In genomic region chr17:35879245-35880057, GRCm38 (mm10) we compare ENCODE assay signal across 8 mouse cellular contexts. TPM values are rescaled to one million over a fixed set of nuclear protein-coding genes. Genes with fewer than 3 reads are reported as not detected.
DNase-seq lines count a peak whose midpoint lies in the region; ATAC-seq and TF ChIP-seq lines count a peak whose summit lies in the region.

Gene Dhx16 (plus strand): TSS chr17:35879819.

- peak within 1 kb of the TSS; percentile 84 for H3K4me2 ChIP-seq in forebrain, embryonic 16.5 days (ENCODE audit: low read length)
- peak within 1 kb of the TSS; percentile 76 for H3K4me2 ChIP-seq in lung, embryonic 15.5 days

- peaks cover 56% of the 10 kb centered on the region for H3K36me3 ChIP-seq in G1E (replicated peaks)
- H3K36me3 ChIP-seq in forebrain, embryonic 16.5 days (ENCODE audit: control insufficient read depth, insufficient read depth): peaks cover 26% of the 10 kb centered on the region
- H3K36me3 ChIP-seq in lung, embryonic 15.5 days: peaks cover 52% of the 10 kb centered on the region

- no peak for TF ChIP-seq CTCF in G1E (IDR thresholded peaks at IDR 0.05; ENCODE audit: low read depth, low read length)

- 6% methylated on average over 66 of the region's 66 CpGs for WGBS in forebrain, embryonic 16.5 days
- 5% methylated on average over 66 of the region's 66 CpGs for WGBS in lung, embryonic 15.5 days

- peak; percentile 82 for DNase-seq in G1E (ENCODE audit: low spot score)
- peak; percentile 97 to 98 for DNase-seq in cerebellum, adult 18-20 months
- peak; percentile 94 to 96 for DNase-seq in heart, postnatal 36 days
- peak; percentile 93 to 94 for DNase-seq in layer of hippocampus, adult 8-10 months (ENCODE audit: low spot score in 2 of 2)
- peak; percentile 89 for DNase-seq in ovary, adult 18-20 months (ENCODE audit: low spot score)
- peak; percentile 97 for DNase-seq in thymus, postnatal 0 days (ENCODE audit: low spot score)

- peak within 1 kb of the TSS; percentile 75 for H3K27ac ChIP-seq in forebrain, embryonic 16.5 days (ENCODE audit: low read length)
- H3K27ac ChIP-seq in lung, embryonic 15.5 days: peak within 1 kb of the TSS; percentile 69

- peaks cover 34% of the 10 kb centered on the region for H3K4me1 ChIP-seq in G1E (ENCODE audit: insufficient read depth, low read depth, low read length)
- H3K4me1 ChIP-seq in forebrain, embryonic 16.5 days (replicated peaks; ENCODE audit: control insufficient read depth, insufficient read depth, low read length): peaks cover 9% of the 10 kb centered on the region
- H3K4me1 ChIP-seq in lung, embryonic 15.5 days: peaks cover 16% of the 10 kb centered on the region

- peak within 1 kb of the TSS; percentile 99 for H3K4me3 ChIP-seq in G1E (ENCODE audit: low read depth, low read length)
- H3K4me3 ChIP-seq in forebrain, embryonic 16.5 days (replicated peaks; ENCODE audit: low read length): peak within 1 kb of the TSS; percentile 95
- H3K4me3 ChIP-seq in lung, embryonic 15.5 days: peak within 1 kb of the TSS; percentile 96

- ATAC-seq in G1E (ENCODE audit: extremely low read depth, insufficient number of reproducible peaks, low FRiP score, poor library complexity, severe bottlenecking): peak; percentile 77
- ATAC-seq in forebrain, embryonic 16.5 days: peak; percentile 90
- peak; percentile 86 for ATAC-seq in lung, embryonic 15.5 days (ENCODE audit: borderline replicate concordance, extremely low read depth, low FRiP score, low TSS enrichment)

- no peaks in the 10 kb centered on the region for H3K27me3 ChIP-seq in G1E (ENCODE audit: insufficient read depth, low read length)
- no peaks in the 10 kb centered on the region for H3K27me3 ChIP-seq in forebrain, embryonic 16.5 days (replicated peaks; ENCODE audit: control insufficient read depth, insufficient read depth, low read length)
- no peaks in the 10 kb centered on the region for H3K27me3 ChIP-seq in lung, embryonic 15.5 days

- peak within 1 kb of the TSS; percentile 83 for H3K9ac ChIP-seq in forebrain, embryonic 16.5 days (replicated peaks; ENCODE audit: low read depth, low read length)
- H3K9ac ChIP-seq in lung, embryonic 15.5 days: peak within 1 kb of the TSS; percentile 82

- intact Hi-C loops in heart, postnatal 36 days (cut with DNase I): loop anchor here (2.0 kb wide), 1 partner anchor 29 kb away; no protein-coding TSS in a partner anchor

- H3K9me3 ChIP-seq in G1E (replicated peaks): no peaks in the 10 kb centered on the region
- H3K9me3 ChIP-seq in forebrain, embryonic 16.5 days (ENCODE audit: control insufficient read depth, low read length): no peaks in the 10 kb centered on the region
- no peaks in the 10 kb centered on the region for H3K9me3 ChIP-seq in lung, embryonic 15.5 days

RNA-seq across cellular contexts. Expression of gene Dhx16, which starts in this region (rescaled TPM):
- total RNA-seq in G1E (2014; fragmentation: Nextera tagmentation) (48.8 and 56.3 TPM in 2 replicates), G1E (2017) (76.8 and 81.1 TPM in 2 replicates)
- polyA plus RNA-seq in G1E (2012): 73.6 and 77.5 TPM in 2 replicates
- polyA plus RNA-seq in forebrain, embryonic 16.5 days (2015; fragmentation: Nextera tagmentation; extraction: Ambion mirVana): 40.4 and 42.2 TPM in 2 replicates
- 10 to 100 TPM; 19.2 to 22.2 TPM for total RNA-seq in heart, postnatal 36 days (2021)
- total RNA-seq in layer of hippocampus, adult 8-10 months (2022): 10 to 100 TPM; 28.3 to 35.3 (median 31.4) TPM
- 42.0 and 42.1 TPM in 2 replicates for polyA plus RNA-seq in lung, embryonic 15.5 days (2015; fragmentation: Nextera tagmentation; extraction: Ambion mirVana)
- polyA plus RNA-seq in thymus, postnatal 0 days (2015; fragmentation: Nextera tagmentation; extraction: Ambion mirVana): 48.9 and 50.6 TPM in 2 replicates

Comparison
In these comparisons a context has a peak if more than half of its experiments do, and no peak if none do; other contexts are left out.
1. Peak in every context shown above with its lines: DNase-seq, ATAC-seq, H3K4me3 ChIP-seq and H3K27ac ChIP-seq.